Mouse (Mus musculus): ENCODE results near the gene Klf4. TPM values are rescaled to one million over a fixed set of nuclear protein-coding genes. Genes with fewer than 3 reads are reported as not detected.

Klf4 gene
- polyA plus RNA-seq (2014; fragmentation: Illumina TruSeq; extraction: RNeasy Lipid Tissue Mini Kit (QIAGEN cat#74804); ENCODE audit: low read depth, low replicate concordance), result 1.2 TPM

GRCm38 (mm10) chr4:55532407-55533195 lies at the start of gene Klf4:
Klf4 (minus strand) TSS chr4:55532466.

Other genes starting within 250 kb of the Klf4 start
- gene Rad23b, start 182.4 kb downstream of the Klf4 start, polyA plus RNA-seq (2014; fragmentation: Illumina TruSeq; extraction: RNeasy Lipid Tissue Mini Kit (QIAGEN cat#74804); ENCODE audit: low read depth, low replicate concordance), result 195 TPM

Measured in liver, adult 10 weeks (tissue).